Mouse (Mus musculus): Measurements from ENCODE around the gene Fam169b.

The Fam169b gene

GRCm38 (mm10) chr7:68318979-68319378, 45.3 kb downstream of the Fam169b start:
- DNase-seq: no peak

DNA sequence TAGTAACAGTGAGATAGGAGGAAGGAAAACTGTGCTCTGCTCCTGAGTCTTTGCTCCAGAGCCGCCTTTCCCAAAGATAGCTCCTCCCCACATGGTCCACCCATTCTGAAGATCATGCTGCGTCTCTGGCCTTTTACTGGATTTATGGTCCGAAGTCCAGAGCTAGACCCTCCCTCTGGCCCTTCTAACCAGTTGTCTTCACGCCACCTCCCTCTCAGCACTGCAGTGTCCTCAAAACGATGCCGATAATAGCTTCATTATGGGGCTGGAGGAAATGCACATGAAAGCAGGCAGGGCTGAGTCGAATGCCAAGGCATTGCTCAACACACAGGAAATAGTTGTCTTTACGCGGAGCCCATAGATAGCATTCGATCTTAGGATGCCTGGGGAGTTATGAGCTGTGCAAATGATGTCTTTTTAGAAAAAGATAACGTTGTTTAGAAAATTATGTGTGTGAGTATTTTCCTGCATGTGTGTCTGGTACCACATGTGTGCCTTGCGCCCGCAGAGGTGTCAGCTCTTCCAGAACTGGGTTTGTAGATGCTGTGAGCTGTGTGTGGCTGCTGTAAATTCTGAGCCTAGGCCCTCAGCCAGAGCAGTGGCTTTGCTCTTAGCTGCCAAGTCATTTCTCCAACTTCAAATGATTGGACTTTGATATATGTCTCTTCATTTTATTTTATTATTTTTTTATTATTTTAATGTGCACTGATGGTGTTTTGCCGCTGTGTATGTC, 46.6 kb downstream of the Fam169b start:
- DNase-seq: peak; percentile 45 to 67

GRCm38 (mm10) chr7:68323051-68323450, 49.4 kb downstream of the Fam169b start:
- no peak for DNase-seq

- DNase-seq: no peak
Measured at GRCm38 (mm10) chr7:68326190-68326722, 52.6 kb downstream of the Fam169b start.

DNA sequence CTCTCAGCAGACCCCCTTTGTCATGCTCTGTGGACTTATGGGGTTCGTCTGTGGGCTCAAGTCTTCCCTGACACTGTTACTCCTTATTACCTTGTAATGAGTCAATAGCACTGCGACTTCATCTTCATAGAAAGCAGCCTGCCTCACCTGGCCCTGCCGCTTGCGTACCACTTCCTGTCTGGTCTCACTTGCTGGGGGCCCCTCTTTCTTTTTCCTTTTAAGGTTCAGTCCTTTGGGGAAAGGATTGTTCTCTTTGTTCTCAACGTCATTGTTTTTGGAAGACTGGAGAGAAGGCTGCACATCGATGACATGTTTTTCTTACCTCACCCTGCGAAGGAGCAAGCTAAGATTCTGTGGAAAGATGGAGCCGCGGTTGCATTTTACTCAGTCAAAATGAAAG, 55.4 kb downstream of the Fam169b start:
- no peak for DNase-seq

- DNase-seq: no peak
Measured at GRCm38 (mm10) chr7:68332799-68333198, 59.2 kb downstream of the Fam169b start.

- no peak for DNase-seq
Measured at GRCm38 (mm10) chr7:68337080-68337781, 63.6 kb downstream of the Fam169b start.

DNA sequence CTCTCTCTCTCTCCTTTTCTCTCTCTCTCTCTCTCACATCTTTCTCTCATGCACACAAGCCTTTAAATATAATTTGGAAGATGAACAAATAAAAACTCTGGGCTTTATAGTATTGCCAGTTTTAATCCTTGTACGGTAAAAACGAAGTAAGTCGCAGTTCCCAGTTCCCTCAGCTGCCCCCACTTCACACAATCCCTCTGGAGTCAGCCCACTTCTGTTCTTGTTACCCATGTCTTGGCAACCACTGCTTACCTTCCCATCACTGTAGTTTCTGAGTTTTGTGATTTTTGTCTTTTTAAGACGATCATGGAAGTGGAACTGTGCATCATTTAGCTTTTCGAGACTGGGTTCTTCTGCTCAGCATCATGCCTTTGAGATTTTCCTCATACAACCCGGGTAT, 65.0 kb downstream of the Fam169b start:
- no peak for DNase-seq

DNA sequence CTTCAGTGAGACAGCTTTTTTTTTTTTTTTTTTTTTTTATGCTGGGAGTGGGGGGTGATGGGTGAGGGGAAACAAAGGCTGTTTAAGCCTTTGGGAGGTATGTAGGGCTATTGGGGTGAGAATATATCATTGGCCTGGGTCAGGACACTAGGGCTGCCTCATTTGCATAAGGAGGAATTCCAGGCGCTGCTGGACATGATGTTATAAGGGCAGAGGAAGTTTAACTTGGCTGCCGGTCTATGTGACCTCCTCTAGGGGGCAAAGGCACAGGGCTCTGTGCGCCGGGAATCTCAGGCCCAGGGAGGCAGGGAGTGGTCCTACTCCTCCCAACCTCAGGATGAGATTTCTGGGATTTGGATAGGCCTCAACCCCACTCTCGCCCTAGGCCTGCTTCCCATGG, 70.9 kb downstream of the Fam169b start:
- DNase-seq: peak; percentile 20 to 49

DNA sequence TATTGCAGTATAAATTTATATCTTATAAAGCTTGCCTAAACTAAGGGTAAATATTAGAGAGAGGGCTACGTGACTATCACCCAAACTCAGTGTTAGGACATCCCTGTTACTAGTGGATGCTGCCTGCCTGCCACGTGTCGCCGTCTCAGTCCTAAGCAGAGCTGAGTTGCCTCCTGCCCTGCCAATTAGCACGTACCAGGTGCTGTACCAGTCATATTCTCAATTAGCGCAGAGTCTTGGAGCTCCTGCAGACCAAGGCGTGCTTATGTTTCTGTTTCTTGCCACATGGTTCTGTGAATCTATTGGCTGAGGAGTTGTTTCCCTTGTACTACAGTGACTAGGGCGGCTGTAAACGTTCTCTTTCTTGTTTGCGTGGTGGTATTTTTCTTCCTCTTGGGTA, 72.3 kb downstream of the Fam169b start:
- no peak for DNase-seq

GRCm38 (mm10) chr7:68355325-68356076, 81.9 kb downstream of the Fam169b start:
- DNase-seq: no peak

DNA sequence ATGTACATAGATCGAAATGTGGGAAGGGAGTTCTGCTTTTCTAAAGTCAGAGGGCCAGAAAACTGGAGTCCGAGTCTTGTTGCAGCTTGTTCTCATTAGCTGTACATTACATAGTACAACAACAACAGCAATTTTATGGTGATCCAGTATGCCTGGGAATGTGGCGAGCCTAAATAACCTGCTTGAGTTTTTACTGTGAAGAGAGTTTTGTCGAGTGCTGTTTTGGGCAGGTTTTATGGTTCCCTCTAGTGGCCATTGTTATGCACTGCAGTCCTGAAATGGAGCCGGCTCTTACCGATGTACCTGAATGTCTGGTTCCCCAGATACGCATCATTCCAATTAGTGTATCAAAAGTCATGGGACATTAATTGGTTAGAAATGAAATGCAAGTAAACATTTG, 83.8 kb downstream of the Fam169b start:
- DNase-seq: peak; percentile 58 to 62

GRCm38 (mm10) chr7:68362609-68363008, 89.0 kb downstream of the Fam169b start:
- DNase-seq: no peak

- peak in 1 of 2 experiments; percentile 16 for DNase-seq
Measured at GRCm38 (mm10) chr7:68365711-68366110, 92.1 kb downstream of the Fam169b start.

DNA sequence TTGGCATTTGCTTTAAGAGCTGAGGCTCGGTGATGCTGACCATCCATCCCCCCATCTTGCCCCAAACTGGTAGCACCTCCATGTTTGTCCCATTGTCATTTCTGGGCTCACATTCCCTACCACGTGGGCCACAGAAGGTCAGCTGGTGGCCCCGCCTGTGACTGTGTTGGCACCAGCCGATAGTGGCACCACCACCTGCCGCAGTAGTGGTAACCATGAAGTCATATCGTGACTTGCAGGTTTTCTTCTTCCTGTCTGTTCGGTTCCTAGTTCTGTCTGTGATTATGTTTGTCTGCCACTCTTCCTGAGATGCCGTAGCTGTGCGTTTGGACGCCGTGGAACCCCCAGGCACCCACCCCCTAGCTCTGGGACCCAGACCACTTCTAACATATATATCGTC, 95.3 kb downstream of the Fam169b start:
- no peak for DNase-seq

- DNase-seq: peak; percentile 73 to 86
Measured at GRCm38 (mm10) chr7:68369694-68370093, 96.1 kb downstream of the Fam169b start.

DNA sequence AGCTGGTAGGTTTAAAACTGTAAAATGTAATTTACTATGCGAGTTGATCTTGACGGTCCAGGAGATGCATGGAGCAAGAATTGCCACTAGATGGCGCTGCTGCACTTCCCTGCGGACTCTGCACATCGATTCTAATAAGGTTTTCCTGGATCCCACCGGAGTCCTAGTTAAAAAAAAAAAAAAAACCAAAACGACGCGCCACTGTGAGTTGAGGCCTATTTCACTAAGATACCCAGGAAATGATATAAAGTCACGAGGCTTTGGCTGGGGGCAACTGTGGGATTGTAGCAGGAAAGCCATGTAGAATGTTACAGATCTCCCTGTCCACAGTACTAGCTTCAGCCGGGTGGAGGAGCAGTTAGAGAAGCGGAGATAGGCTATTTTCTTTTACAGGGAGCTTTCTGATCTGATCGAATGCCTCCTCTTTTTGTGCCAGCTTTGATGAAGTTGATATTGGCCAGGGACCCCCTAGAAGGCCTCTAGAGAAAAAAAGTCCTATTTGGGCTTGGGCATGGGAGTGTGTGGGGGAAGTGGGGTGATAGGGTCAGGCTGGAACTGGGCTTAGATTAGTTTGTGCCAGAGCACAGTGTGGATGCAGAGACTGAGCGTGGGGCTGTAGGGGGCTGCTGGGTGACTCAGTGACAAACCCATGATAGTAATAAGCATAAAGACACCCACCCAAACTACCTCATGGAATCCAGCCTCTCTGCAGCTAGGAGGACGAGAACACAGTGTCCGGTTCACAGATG, 100.6 kb downstream of the Fam169b start:
- peak; percentile 56 to 79 for DNase-seq

GRCm38 (mm10) chr7:68382187-68382586, 108.5 kb downstream of the Fam169b start:
- DNase-seq: no peak

DNA sequence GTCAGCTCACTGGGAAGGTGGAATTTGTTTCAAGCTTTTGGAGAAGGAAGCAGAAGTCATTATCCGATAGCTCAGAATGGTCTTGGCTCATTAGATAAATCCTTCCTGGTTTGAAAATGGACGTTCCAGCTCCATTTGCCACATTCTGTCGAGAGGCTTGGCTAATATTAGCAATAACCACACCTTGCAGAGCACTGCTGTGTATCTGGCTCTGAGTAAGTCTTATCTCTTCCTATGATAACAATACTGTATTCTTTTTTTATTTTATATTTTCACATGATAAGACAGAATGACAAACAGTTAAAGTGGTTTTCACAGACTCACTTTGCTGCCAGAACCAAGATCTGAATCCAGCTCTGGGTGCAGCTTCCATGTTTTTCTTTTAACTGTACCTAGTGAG, 113.1 kb downstream of the Fam169b start:
- no peak for DNase-seq

- DNase-seq: no peak
Measured at GRCm38 (mm10) chr7:68395707-68396333, 122.2 kb downstream of the Fam169b start.

GRCm38 (mm10) chr7:68400516-68400915, 126.9 kb downstream of the Fam169b start:
- no peak for DNase-seq

DNA sequence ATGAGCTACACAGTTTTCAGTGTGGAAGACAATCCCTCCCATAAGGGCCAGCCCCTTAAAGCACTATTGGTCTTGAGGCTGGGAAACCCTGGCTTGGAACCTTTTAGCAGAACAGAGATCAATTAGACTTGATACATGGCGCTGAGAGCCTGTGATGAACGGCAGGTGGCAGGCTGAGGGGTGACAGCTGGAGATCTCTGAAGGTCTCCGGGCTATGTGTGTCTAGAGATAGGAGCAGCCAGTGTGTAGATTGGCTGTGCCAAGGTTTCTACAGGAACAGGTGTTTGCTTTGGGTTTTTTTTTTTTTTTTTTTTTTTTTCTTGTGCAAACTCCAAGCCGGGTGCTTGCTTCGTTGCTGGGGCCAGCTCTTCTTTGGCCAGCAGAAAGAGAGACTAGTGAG, 135.0 kb downstream of the Fam169b start:
- no peak for DNase-seq

Data from kidney, postnatal 25 days (tissue).